Mouse (Mus musculus) liver, postnatal 0 days (tissue): Measurements from ENCODE around the gene Hsf5. TPM values are rescaled to one million over a fixed set of nuclear protein-coding genes. Genes with fewer than 3 reads are reported as not detected.

Experiments
- ATAC-seq: fragments of 200-750 bp; cut with Nextera tagmentation; 2 replicates; pipeline ENCODE4 v1.8.0; 2017; ENCODE audit warnings: mild to moderate bottlenecking, moderate library complexity
- DNase-seq: peaks from one replicate; pipeline ENCODE4 v3.0.0-alpha.2; 2016
- H3K27ac ChIP-seq: fragments of 300-500 bp; sonication (generic); 2 replicates; pipeline ENCODE4 v1.5.1; 2014; ENCODE audit warnings: antibody characterized with exemption, moderate library complexity, mild to moderate bottlenecking, low read depth
- H3K27me3 ChIP-seq: fragments of 300-500 bp; sonication (generic); 2 replicates; pipeline ENCODE4 v1.6.1; 2014; ENCODE audit warnings: low read length, control low read depth, mixed read lengths; ENCODE audit not compliant: insufficient read depth
- H3K36me3 ChIP-seq: fragments of 300-500 bp; sonication (generic); replicated peaks from 2 replicates; pipeline ENCODE4 v1.6.1; 2014; ENCODE audit warnings: mild to moderate bottlenecking, control low read depth, low read length, moderate library complexity, mixed read lengths; ENCODE audit not compliant: insufficient read depth
- H3K4me1 ChIP-seq: fragments of 300-500 bp; sonication (generic); 2 replicates; pipeline ENCODE4 v1.6.1; 2014; ENCODE audit warnings: antibody characterized with exemption, mild to moderate bottlenecking, control low read depth; ENCODE audit not compliant: insufficient read depth
- H3K4me2 ChIP-seq: fragments of 300-500 bp; sonication (generic); 2 replicates; pipeline ENCODE4 v1.6.1; 2014; ENCODE audit warnings: low read depth, mild to moderate bottlenecking, low read length, moderate library complexity, mixed read lengths
- H3K4me3 ChIP-seq: fragments of 300-500 bp; sonication (generic); 2 replicates; pipeline ENCODE4 v1.5.1; 2014; ENCODE audit warnings: low read depth, low read length
- H3K9ac ChIP-seq: fragments of 300-500 bp; sonication (generic); replicated peaks from 2 replicates; pipeline ENCODE4 v1.6.1; 2014; ENCODE audit warnings: mild to moderate bottlenecking, moderate library complexity
- H3K9me3 ChIP-seq: fragments of 300-500 bp; sonication (generic); 2 replicates; pipeline ENCODE4 v1.6.1; 2016; ENCODE audit warnings: mild to moderate bottlenecking, control low read depth, low read length, mixed read lengths
- CTCF ChIP-seq: sonication (generic); IDR thresholded peaks from 2 replicates; pipeline ENCODE4 v1.5.1; 2016; ENCODE audit warnings: antibody characterized with exemption, low read depth
- EP300 ChIP-seq: IDR thresholded peaks from 2 replicates; pipeline ENCODE4 v1.6.1; 2016; ENCODE audit warnings: antibody characterized with exemption, low read depth, mild to moderate bottlenecking
- WGBS: fragments of 180-500 bp; shearing (Covaris S2); extraction: QIAGEN DNeasy Blood & Tissue Kit; methylation state at CpG from one replicate; pipeline ENCODE4 v1.1.7; 2014; ENCODE audit not compliant: insufficient replicate concordance; 5-methylcytosine and 5-hydroxymethylcytosine counted together
- polyA plus RNA-seq: library from polyadenylated mRNA; unstranded; fragments of >200 nt; fragmentation: Nextera tagmentation; extraction: Ambion mirVana; gene quantifications from 2 replicates; pipeline ENCODE4 v1.2.1, GENCODE M21; 2015

The Hsf5 gene
- polyA plus RNA-seq, 1 experiment from 2014 or later: not detected

DNA sequence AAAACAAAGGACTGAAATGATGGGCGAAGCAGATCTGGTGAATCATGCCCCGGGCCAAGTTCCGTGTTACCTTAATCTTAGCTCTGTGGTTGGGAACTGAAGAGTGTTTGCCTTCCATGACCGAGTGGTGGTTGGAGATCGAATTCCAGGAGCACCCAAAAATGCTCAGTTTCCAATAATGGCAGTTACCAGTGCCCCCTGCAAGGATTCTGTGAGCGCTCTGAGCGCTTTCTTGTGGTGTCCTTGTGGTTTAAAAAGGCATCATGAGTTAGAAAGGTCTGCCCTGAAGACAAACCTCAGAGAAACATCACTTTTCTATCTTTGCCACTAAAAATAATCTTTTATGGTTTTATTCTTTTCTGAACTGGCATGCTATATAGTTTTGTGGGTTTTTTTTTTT, 62.0 kb downstream of the Hsf5 start:
- 67% methylated on average over 7 of the region's 7 CpGs for WGBS
- no peak overlapping the region for H3K4me3 ChIP-seq
- H3K9ac ChIP-seq: no peak overlapping the region
- H3K4me2 ChIP-seq: no peak overlapping the region
- ATAC-seq: no peak
- DNase-seq: no peak
- H3K36me3 ChIP-seq: no peaks in the 10 kb centered on the region; the same call in 1 of the 2 replicates
- no peak overlapping the region for H3K27ac ChIP-seq
- TF ChIP-seq CTCF (no peak), EP300 (no peak)
- no peaks in the 10 kb centered on the region for H3K27me3 ChIP-seq
- peaks cover 7% of the 10 kb centered on the region; the same call in 1 of the 2 replicates for H3K4me1 ChIP-seq
- H3K9me3 ChIP-seq: no peaks in the 10 kb centered on the region

DNA sequence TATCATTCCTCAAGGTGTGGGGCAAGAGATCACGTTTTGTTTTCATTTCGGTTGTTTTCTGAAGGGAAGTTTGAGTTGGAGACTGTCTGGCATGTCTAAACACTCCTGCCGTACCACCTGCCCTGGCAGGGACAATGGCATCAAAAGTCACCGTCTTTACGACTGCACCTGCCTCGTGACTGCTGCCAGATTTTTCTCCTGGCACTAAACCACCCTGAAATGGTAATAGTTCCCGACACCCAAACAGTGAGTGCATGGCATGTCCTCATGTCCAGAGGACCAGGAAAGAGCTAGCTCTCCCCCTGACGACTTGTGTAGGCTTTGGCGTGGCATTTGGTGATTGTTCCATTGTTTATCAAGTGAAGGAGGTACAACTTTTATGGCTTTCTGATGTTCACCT, 63.8 kb downstream of the Hsf5 start:
- WGBS: 84% methylated on average over 9 of the region's 9 CpGs
- no peak overlapping the region for H3K4me2 ChIP-seq
- no peak for ATAC-seq

DNA sequence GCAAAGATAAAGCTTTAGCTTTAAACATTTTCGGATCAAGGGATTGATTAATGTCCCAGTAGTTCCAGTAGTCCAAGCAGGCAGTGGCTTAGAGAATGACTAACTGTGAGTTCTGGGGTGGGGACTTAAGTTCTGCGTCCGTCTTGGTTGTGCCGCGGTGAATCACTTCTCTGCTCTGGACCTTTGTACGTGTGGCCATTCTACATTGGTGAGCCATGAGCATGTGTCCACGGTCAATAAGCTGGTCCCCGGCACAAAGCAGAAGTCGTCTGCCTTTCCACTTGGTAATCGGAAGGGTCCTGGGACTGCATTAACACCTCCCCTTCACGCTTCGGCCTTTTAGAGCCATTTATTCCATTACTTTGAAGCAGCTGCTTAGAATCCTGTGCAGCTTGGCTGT, 65.1 kb downstream of the Hsf5 start:
- Histone ChIP-seq H3K9me3 (no peaks in the 10 kb centered on the region), H3K9ac (no peak overlapping the region), H3K4me2 (no peak overlapping the region), H3K27me3 (no peaks in the 10 kb centered on the region), H3K4me3 (no peak overlapping the region), H3K4me1 (peaks cover 12% of the 10 kb centered on the region), H3K27ac (no peak overlapping the region), H3K36me3 (no peaks in the 10 kb centered on the region; the same call in 1 of the 2 replicates)
- 83% methylated on average over 12 of the region's 12 CpGs for WGBS
- TF ChIP-seq CTCF (no peak), EP300 (no peak)
- DNase-seq (no peak), ATAC-seq (no peak)

More for the DNA sequence above, 63.8 kb downstream of the Hsf5 start:
- DNase-seq: no peak
- Histone ChIP-seq H3K27ac (no peak overlapping the region), H3K4me3 (no peak overlapping the region), H3K36me3 (no peaks in the 10 kb centered on the region; the same call in 1 of the 2 replicates), H3K9me3 (no peaks in the 10 kb centered on the region), H3K9ac (no peak overlapping the region), H3K27me3 (no peaks in the 10 kb centered on the region), H3K4me1 (peaks cover 10% of the 10 kb centered on the region; the same call in 1 of the 2 replicates)
- TF ChIP-seq EP300: no peak
- TF ChIP-seq CTCF: no peak

DNA sequence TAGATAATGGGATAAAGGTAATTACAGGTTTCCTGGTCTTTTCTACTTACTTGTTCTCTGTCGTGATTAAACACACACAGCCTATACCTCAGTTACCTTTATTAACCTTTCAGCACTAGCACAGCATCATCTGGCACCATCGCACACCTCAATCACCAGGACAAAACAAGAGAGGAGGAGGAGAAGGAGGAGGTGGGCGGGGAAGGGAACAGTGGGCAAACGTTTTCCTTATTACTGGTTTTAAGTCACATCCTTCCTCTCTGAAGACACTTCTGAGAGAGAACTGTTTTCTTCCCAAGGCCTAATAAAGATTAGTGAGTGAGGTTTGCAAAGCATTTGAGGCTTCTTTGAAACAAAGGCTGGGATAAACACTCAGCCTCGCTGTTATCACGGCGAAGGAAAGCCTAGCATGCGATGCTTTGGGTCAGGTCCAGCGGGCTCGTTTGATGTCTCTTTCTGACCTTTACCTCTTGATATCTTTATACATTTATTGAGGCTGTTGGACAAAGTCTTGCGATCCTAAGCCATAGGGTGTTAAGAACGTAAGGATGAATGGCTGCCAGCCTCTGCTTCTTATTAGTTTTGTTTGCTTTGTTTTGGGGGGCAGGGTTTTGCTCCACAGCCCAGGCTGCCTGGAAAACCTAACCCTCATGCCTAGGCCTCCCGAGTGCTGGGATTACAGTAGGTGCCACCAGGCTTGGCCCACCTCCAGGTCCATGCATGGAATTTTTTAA, 66.0 kb downstream of the Hsf5 start:
- TF ChIP-seq CTCF (no peak), EP300 (no peak)
- ATAC-seq: no peak
- peaks cover 21% of the 10 kb centered on the region for H3K4me1 ChIP-seq

DNA sequence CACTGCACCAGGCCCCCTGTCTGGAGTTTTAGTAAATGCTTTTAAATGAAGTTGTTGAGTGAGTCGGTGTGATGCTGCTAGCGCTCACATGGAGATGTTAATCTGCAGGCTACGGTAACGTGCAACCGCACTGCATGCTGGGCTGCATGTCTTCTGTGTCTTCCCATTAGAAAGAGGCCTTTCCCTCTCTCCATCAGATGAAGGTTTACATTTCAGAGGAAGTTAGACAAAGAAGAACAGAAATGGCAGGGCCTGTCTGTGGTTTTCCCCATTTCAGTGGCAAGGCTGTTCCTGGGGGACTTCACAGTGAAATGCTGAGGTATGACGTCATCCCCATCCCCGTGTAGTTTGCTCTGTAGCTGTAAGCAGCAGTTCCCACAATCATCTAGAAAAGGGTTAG, 69.4 kb downstream of the Hsf5 start:
- no peak for ATAC-seq
- H3K4me1 ChIP-seq: peaks cover 47% of the 10 kb centered on the region
- TF ChIP-seq EP300: no peak
- TF ChIP-seq CTCF: no peak
- H3K9ac ChIP-seq: no peak overlapping the region
- WGBS: 49% methylated on average over 7 of the region's 7 CpGs
- H3K9me3 ChIP-seq: no peaks in the 10 kb centered on the region
- no peak overlapping the region for H3K27ac ChIP-seq
- H3K4me3 ChIP-seq: no peak overlapping the region
- no peaks in the 10 kb centered on the region for H3K36me3 ChIP-seq
- no peaks in the 10 kb centered on the region for H3K27me3 ChIP-seq
- DNase-seq: peak; percentile 15
- H3K4me2 ChIP-seq: no peak overlapping the region

More for the DNA sequence above, 66.0 kb downstream of the Hsf5 start:
- 43% methylated on average over 13 of the region's 13 CpGs for WGBS
- H3K27ac ChIP-seq: no peak overlapping the region
- DNase-seq: peak; percentile 14
- H3K36me3 ChIP-seq: no peaks in the 10 kb centered on the region; the same call in 1 of the 2 replicates
- no peak overlapping the region for H3K4me3 ChIP-seq
- H3K9me3 ChIP-seq: no peaks in the 10 kb centered on the region
- no peak overlapping the region for H3K4me2 ChIP-seq
- H3K9ac ChIP-seq: no peak overlapping the region; the same call in 1 of the 2 replicates
- no peaks in the 10 kb centered on the region for H3K27me3 ChIP-seq

DNA sequence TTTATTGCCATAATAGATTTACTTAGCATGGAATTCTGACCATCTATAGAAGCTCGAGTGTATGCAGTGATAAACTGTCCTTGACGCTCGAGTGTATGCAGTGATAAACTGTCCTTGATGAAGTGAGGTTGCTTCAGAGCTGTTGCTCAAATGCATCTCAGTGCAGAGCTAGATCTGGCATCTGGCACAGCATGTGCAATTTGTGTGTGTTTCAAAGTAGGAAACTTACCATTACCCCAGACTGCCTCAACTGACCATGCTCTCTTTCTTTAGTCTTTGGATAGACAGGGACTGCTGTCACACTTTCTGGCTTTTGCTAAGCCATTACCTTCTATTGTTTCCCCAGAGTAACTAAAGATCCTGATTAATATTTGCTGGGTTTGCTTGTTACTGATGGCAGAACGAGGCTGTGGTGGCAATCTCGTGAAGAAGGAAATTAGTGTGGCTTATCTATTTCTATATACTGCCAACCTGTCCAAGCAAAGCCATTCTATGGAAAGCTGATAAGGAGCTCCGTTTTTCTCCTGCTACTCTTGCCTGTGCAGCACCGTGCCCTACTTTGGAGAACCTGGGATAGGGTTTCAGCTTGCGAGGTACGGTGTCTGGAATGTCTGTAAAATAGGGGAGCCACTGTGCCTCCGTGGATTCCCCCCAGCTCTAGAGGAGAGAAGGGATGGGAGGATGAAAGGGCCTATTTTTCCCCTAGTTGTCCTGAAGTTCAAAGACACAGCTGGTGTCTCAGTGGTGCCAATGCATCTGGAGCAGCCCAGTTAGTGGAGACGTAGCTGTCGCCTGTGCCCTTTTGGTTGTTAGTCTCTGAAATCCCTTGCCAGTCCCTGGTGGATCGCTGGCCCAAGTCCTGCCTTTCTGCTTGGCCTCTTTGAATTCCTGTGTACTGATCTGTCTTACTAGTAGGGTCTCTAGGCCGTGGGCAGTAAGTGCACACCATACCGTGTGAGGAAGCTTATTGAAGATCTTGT, 70.6 kb downstream of the Hsf5 start:
- H3K36me3 ChIP-seq: no peaks in the 10 kb centered on the region
- DNase-seq: no peak
- no peak overlapping the region for H3K4me3 ChIP-seq
- ATAC-seq: no peak
- no peak overlapping the region for H3K9ac ChIP-seq
- H3K4me2 ChIP-seq: no peak overlapping the region
- 53% methylated on average over 15 of the region's 15 CpGs for WGBS
- no peak overlapping the region for H3K27ac ChIP-seq
- no peak for TF ChIP-seq EP300
- TF ChIP-seq CTCF: no peak
- H3K27me3 ChIP-seq: no peaks in the 10 kb centered on the region
- peaks cover 47% of the 10 kb centered on the region for H3K4me1 ChIP-seq
- H3K9me3 ChIP-seq: no peaks in the 10 kb centered on the region
